Mouse (Mus musculus) liver, embryonic 14.5 days (tissue): ENCODE measurements around the gene Mgat5.

Experiments
- CTCF ChIP-seq: IDR thresholded peaks from 2 replicates; pipeline ENCODE4 v1.5.1; 2016; ENCODE audit warnings: antibody characterized with exemption, low read depth, control low read depth
- EP300 ChIP-seq: IDR thresholded peaks from 2 replicates; pipeline ENCODE4 v1.6.1; 2016; ENCODE audit warnings: antibody characterized with exemption, low read depth

DNA sequence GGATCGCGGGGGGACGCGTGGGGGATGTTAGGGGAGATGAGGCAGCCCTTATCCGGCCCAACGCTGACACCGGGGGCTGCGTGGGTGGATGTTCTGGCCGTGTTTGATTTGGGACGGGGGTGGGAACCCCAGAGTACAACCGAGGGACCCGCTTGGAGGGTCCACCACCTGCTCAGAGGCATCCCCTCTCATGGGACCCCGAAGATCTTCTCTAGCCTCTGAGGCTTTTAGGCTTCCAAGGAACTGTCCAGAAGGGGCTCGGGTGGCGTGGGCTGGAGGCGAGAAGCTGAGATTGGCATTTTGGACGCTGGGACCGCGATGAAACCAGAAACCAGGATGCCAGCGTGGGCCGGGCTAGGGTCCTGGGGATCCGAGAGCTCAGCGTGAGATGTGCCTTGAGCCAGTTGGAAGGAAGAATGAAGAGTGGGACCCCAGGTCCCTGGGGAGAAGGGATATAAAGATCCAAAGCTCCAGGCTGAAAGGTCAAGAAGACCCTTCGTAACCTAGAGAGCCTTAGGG is 745 bp downstream of the Mgat5 start:
- TF ChIP-seq CTCF, result no peak
- no peak for TF ChIP-seq EP300
